11 mouse cellular contexts compared by ENCODE assay signal in genomic region chr4:125191010-125191409, GRCm38 (mm10).
DNase-seq lines count a peak whose midpoint lies in the region; ATAC-seq lines count a peak whose summit lies in the region.
"Had no signal": no experiment of that assay in that cellular context is flagged by ENCODE, and none has a peak within 500 bp of the region (broad histone marks: within the 10 kb centered on the region; RNA-seq: fewer than 3 reads in every experiment).

No protein-coding gene starts in this region.

- ATAC-seq in forebrain, embryonic 11.5 days (replicated peaks; ENCODE audit: low FRiP score): peak; percentile 60; the same call in 1 of the 2 replicates
- no peak for ATAC-seq in neural tube, embryonic 13.5 days (ENCODE audit: low read depth)
- ATAC-seq in megakaryocyte-erythroid progenitor cell, adult 5-6 weeks (replicated peaks; ENCODE audit: low FRiP score, low TSS enrichment, poor library complexity, severe bottlenecking): no peak

- H3K9ac ChIP-seq in forebrain, embryonic 11.5 days (ENCODE audit: low read length): no peak overlapping the region
- 0 out of 2 replicates have a peak overlapping the region, but pooled peaks have one; percentile 31 for H3K9ac ChIP-seq in neural tube, embryonic 13.5 days
- H3K9ac ChIP-seq: lung, embryonic 15.5 days had no signal

- no peaks in the 10 kb centered on the region for H3K36me3 ChIP-seq in forebrain, embryonic 11.5 days (ENCODE audit: control insufficient read depth, insufficient read depth, low read length)
- H3K36me3 ChIP-seq in neural tube, embryonic 13.5 days: no peaks in the 10 kb centered on the region
- H3K36me3 ChIP-seq: G1E; lung, embryonic 15.5 days had no signal

- peak; percentile 70 for DNase-seq in layer of hippocampus, adult 11-12 months (ENCODE audit: low spot score)
- DNase-seq in layer of hippocampus, adult 9-10 months (ENCODE audit: low spot score): no peak
- peak; percentile 69 for DNase-seq in forebrain, embryonic 11.5 days (ENCODE audit: low spot score)
- DNase-seq in layer of hippocampus, adult 9-11 months: peak; percentile 75
- DNase-seq in thymus, postnatal 36 days: no peak
- no peak for DNase-seq in heart, adult 8-10 months (ENCODE audit: low spot score)

- peaks cover 7% of the 10 kb centered on the region for H3K4me1 ChIP-seq in forebrain, embryonic 11.5 days (replicated peaks; ENCODE audit: control insufficient read depth, insufficient read depth, low read length)
- peaks cover 38% of the 10 kb centered on the region for H3K4me1 ChIP-seq in neural tube, embryonic 13.5 days (replicated peaks)
- H3K4me1 ChIP-seq: lung, embryonic 15.5 days had no signal

- no peak overlapping the region for H3K4me2 ChIP-seq in forebrain, embryonic 11.5 days (ENCODE audit: low read depth, low read length, severe bottlenecking)
- no peak overlapping the region for H3K4me2 ChIP-seq in neural tube, embryonic 13.5 days
- H3K4me2 ChIP-seq: lung, embryonic 15.5 days had no signal

- no peak overlapping the region for H3K27ac ChIP-seq in forebrain, embryonic 11.5 days (ENCODE audit: low read depth, low read length)
- H3K27ac ChIP-seq in neural tube, embryonic 13.5 days (replicated peaks): peak overlapping the region; percentile 46; the same call in 1 of the 2 replicates
- H3K27ac ChIP-seq: lung, embryonic 15.5 days had no signal

- no peak overlapping the region for H3K4me3 ChIP-seq in forebrain, embryonic 11.5 days (ENCODE audit: low read depth, low read length)
- H3K4me3 ChIP-seq in neural tube, embryonic 13.5 days: no peak overlapping the region
- H3K4me3 ChIP-seq: erythroblast, embryonic 14.5 days; lung, embryonic 15.5 days had no signal

- 19% methylated on average over 11 of the region's 11 CpGs for WGBS in forebrain, embryonic 11.5 days
- 6% methylated on average over 11 of the region's 11 CpGs for WGBS in neural tube, embryonic 13.5 days

- peaks cover 3% of the 10 kb centered on the region; the same call in 1 of the 2 replicates for H3K27me3 ChIP-seq in forebrain, embryonic 11.5 days (ENCODE audit: control insufficient read depth, insufficient read depth, low read length)
- H3K27me3 ChIP-seq in neural tube, embryonic 13.5 days: peaks cover 16% of the 10 kb centered on the region
- H3K27me3 ChIP-seq: lung, embryonic 15.5 days had no signal

- no peaks in the 10 kb centered on the region for H3K9me3 ChIP-seq in forebrain, embryonic 11.5 days (ENCODE audit: control insufficient read depth, low read length)
- H3K9me3 ChIP-seq in neural tube, embryonic 13.5 days: no peaks in the 10 kb centered on the region
- H3K9me3 ChIP-seq: lung, embryonic 15.5 days had no signal

Comparison
In these comparisons a context has a peak if more than half of its experiments do, and no peak if none do; other contexts are left out.
1. DNase-seq: peak in layer of hippocampus, adult 11-12 months (single experiment), forebrain, embryonic 11.5 days (single experiment) and layer of hippocampus, adult 9-11 months (single experiment); none in layer of hippocampus, adult 9-10 months (single experiment), thymus, postnatal 36 days (0 of 2) and heart, adult 8-10 months (single experiment).